Mouse (Mus musculus) heart, embryonic 10.5 days (tissue): Measurements from ENCODE around the gene Cep164. TPM values are rescaled to one million over a fixed set of nuclear protein-coding genes. Genes with fewer than 3 reads are reported as not detected.
"Not testable (repeated sequence)": the region's sequence is repeated elsewhere in the genome, so short reads cannot be mapped to it uniquely, and the experiment has no call there.

Source experiments
- DNase-seq: peaks from one replicate; pipeline ENCODE4 v3.0.0-alpha.2; 2017; ENCODE audit warnings: low spot score
- H3K27ac ChIP-seq: fragments of 300-500 bp; sonication (generic); 2 replicates; pipeline ENCODE4 v1.5.1; 2016; ENCODE audit warnings: mild to moderate bottlenecking
- H3K27me3 ChIP-seq: fragments of 300-500 bp; sonication (generic); 2 replicates; pipeline ENCODE4 v1.6.1; 2016; ENCODE audit warnings: mild to moderate bottlenecking; ENCODE audit not compliant: poor library complexity, insufficient read depth, severe bottlenecking
- H3K36me3 ChIP-seq: fragments of 300-500 bp; sonication (generic); 2 replicates; pipeline ENCODE4 v1.6.1; 2016; ENCODE audit warnings: mild to moderate bottlenecking, moderate library complexity
- H3K4me1 ChIP-seq: fragments of 300-500 bp; sonication (generic); 2 replicates; pipeline ENCODE4 v1.6.1; 2016; ENCODE audit warnings: mild to moderate bottlenecking
- H3K4me3 ChIP-seq: fragments of 300-500 bp; sonication (generic); 2 replicates; pipeline ENCODE4 v1.5.1; 2016; ENCODE audit warnings: mild to moderate bottlenecking, moderate library complexity
- H3K9me3 ChIP-seq: fragments of 300-500 bp; sonication (generic); 2 replicates; pipeline ENCODE4 v1.6.1; 2016; ENCODE audit warnings: mild to moderate bottlenecking, moderate library complexity
- WGBS: fragments of 180-500 bp; shearing (Covaris S2); methylation state at CpG from one replicate; pipeline ENCODE4 v1.1.7; 2016; 5-methylcytosine and 5-hydroxymethylcytosine counted together
- polyA plus RNA-seq: library from polyadenylated mRNA; unstranded; fragments of >200 nt; fragmentation: Nextera tagmentation; extraction: Ambion mirVana; gene quantifications from 2 replicates; pipeline ENCODE4 v1.2.1, GENCODE M21; 2016

The Cep164 gene
- polyA plus RNA-seq, 1 experiment from 2014 or later = 16.9 TPM

DNA sequence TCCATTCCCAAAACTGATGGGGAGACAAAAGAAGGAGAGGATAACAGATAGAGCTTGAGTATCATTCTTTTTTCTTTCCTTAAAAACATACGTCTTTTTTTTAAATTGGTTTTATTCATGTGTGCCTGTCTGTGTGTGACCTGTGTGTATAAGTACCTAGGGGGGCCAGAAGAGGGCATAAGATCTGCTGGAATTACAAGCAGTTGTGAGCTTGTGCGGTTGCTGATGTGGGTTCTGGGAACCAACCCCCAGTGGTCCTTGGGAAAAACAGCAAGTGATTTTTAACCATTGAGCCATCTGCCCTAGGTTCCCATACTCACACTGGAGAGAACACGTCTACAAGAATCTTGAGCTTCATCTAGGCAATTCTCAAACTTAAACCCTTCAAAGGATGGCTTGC is 31.2 kb downstream of the Cep164 start:
- no peak for DNase-seq
- H3K27me3 ChIP-seq = no peaks in the 10 kb centered on the region
- no peaks in the 10 kb centered on the region for H3K9me3 ChIP-seq
- 78% methylated on average over 3 of the region's 3 CpGs for WGBS
- peaks cover 41% of the 10 kb centered on the region for H3K36me3 ChIP-seq
- no peak overlapping the region for H3K27ac ChIP-seq
- no peak overlapping the region for H3K4me3 ChIP-seq
- peaks cover 16% of the 10 kb centered on the region for H3K4me1 ChIP-seq

DNA sequence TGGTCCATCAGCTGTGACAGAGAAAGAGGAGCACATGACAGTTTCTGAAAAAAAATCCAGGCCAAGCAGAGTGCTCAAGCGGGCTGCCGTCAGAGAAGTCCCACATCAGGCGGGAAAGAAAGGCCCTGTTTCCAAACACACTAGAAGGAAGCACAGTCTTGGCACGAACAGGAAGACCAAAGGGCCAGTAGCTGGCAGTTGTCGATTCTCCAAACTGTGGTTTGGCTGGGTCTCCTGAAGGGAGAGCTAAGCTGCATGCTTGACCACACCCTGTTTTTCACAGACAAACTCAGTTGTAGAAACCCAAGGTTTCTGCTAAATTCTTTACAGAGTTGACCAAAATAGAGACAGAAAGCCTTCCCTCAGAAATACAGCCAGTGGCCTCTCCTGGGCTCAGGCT is 32.8 kb downstream of the Cep164 start:
- H3K4me1 ChIP-seq = peaks cover 19% of the 10 kb centered on the region
- H3K36me3 ChIP-seq = peaks cover 40% of the 10 kb centered on the region
- H3K9me3 ChIP-seq = no peaks in the 10 kb centered on the region
- H3K4me3 ChIP-seq = no peak overlapping the region
- no peak overlapping the region for H3K27ac ChIP-seq
- WGBS = 84% methylated on average over 5 of the region's 5 CpGs
- no peak for DNase-seq
- no peaks in the 10 kb centered on the region for H3K27me3 ChIP-seq

DNA sequence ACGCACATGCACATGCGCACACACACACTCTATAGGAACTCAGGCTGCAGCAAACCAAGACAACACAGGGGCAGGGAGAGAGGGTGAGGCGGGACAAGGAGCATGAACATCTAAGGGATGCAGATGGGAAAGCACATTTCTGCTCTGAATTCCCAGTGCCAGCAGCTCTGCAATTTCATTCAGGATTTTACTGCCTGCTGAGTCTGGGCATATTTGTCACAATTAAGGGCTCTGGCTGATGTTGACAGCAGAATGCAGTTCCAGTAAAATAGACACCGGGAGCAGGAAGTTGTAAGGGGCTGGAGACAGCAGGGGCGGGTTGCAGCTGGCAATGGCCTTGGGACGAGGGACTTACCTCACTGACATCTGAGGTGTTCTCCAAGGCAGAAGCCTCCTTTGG is 34.8 kb downstream of the Cep164 start:
- H3K36me3 ChIP-seq = peaks cover 47% of the 10 kb centered on the region
- no peaks in the 10 kb centered on the region for H3K9me3 ChIP-seq
- no peak for DNase-seq
- peaks cover 12% of the 10 kb centered on the region for H3K4me1 ChIP-seq
- H3K4me3 ChIP-seq = no peak overlapping the region
- WGBS = 87% methylated on average over 6 of the region's 6 CpGs
- H3K27me3 ChIP-seq = no peaks in the 10 kb centered on the region
- H3K27ac ChIP-seq = no peak overlapping the region

DNA sequence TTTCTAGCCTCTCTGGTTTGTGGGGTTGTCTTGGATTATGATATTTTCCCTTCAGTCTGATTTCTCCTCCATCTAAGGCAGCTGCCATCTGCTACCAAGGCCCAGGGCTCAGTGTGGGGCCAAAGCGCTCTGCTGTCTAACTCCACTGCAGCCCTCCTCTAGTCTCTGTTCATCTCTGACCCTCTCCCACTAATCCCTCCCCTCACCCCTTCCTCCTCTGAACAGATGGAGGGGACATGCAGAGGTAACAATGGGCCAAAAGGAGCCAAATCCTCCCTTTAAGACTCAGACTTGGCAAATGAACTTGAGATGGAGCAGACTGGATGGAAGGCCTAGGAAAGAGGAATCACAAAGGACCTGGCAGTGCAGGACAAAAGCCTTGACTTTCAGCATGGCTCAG is 36.3 kb downstream of the Cep164 start:
- DNase-seq = no peak
- Histone ChIP-seq H3K27me3 (no peaks in the 10 kb centered on the region), H3K9me3 (no peaks in the 10 kb centered on the region), H3K4me1 (peaks cover 10% of the 10 kb centered on the region), H3K27ac (no peak overlapping the region), H3K36me3 (peaks cover 47% of the 10 kb centered on the region), H3K4me3 (no peak overlapping the region)
- 96% methylated on average over 1 of the region's 1 CpGs for WGBS

- H3K4me1 ChIP-seq = peaks cover 10% of the 10 kb centered on the region
- H3K36me3 ChIP-seq = peaks cover 47% of the 10 kb centered on the region
- no peak overlapping the region for H3K4me3 ChIP-seq
- DNase-seq = no peak
- WGBS = 77% methylated on average over 8 of the region's 8 CpGs
- no peaks in the 10 kb centered on the region for H3K9me3 ChIP-seq
- no peaks in the 10 kb centered on the region for H3K27me3 ChIP-seq
- no peak overlapping the region for H3K27ac ChIP-seq
These were observed 36.9 kb downstream of the Cep164 start for GRCm38 (mm10) chr9:45791456-45792142.

GRCm38 (mm10) chr9:45788405-45788804 is 40.1 kb downstream of the Cep164 start:
- Histone ChIP-seq H3K27me3 (no peaks in the 10 kb centered on the region), H3K4me1 (peaks cover 10% of the 10 kb centered on the region), H3K36me3 (peaks cover 38% of the 10 kb centered on the region), H3K4me3 (no peak overlapping the region), H3K9me3 (no peaks in the 10 kb centered on the region), H3K27ac (no peak overlapping the region)
- no peak for DNase-seq
- whole genome bisulfite sequencing = 58% methylated on average over 5 of the region's 5 CpGs

- WGBS = 84% methylated on average over 6 of the region's 6 CpGs
- Histone ChIP-seq H3K27me3 (no peaks in the 10 kb centered on the region), H3K9me3 (no peaks in the 10 kb centered on the region), H3K4me3 (no peak overlapping the region), H3K4me1 (peaks cover 10% of the 10 kb centered on the region), H3K27ac (no peak overlapping the region), H3K36me3 (peaks cover 31% of the 10 kb centered on the region)
- no peak for DNase-seq
These were observed 40.9 kb downstream of the Cep164 start for GRCm38 (mm10) chr9:45787547-45787946.

GRCm38 (mm10) chr9:45787071-45787470 is 41.4 kb downstream of the Cep164 start:
- Histone ChIP-seq H3K36me3 (peaks cover 28% of the 10 kb centered on the region), H3K27me3 (no peaks in the 10 kb centered on the region), H3K4me3 (no peak overlapping the region), H3K9me3 (no peaks in the 10 kb centered on the region), H3K4me1 (peaks cover 10% of the 10 kb centered on the region), H3K27ac (no peak overlapping the region)
- WGBS = 80% methylated on average over 8 of the region's 8 CpGs
- no peak for DNase-seq

DNA sequence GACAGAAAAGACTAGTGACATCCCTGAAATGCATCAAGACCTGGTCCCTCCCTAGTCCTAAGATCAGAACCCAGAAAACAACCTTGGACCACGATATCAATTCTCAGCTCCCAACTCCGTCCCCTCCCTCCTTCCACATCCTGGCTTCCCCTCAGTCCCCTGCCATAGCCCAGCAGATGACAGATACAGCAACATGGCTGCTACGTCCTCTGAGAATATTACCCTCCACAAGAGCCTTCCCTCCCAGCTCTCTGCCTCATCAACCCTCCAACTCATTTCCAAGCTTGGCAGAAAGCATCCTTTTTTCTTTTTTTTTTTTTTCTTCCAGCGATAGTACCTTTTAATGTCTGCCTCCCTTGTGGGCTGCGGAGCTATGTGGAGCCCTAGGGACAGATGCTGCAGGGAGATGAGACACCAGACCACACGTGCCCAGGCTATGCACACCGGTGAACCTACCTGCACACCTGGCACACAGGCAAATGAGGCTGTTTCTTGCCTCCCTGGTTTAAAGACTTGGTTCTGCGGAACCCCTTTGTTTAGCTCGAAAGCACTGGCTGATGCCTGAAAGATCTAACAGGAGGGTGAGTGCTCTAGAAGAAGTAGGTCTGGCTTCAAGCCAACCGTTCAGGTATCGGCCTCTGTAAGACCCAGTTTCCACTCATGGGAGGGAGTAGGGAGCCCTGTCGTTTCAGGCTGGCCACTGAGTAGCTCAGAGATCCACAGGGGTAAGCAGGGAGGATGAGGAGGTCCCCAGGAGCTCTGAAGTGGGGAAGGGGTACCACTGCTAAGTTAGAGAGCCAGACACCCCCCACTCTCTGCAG is 45.0 kb downstream of the Cep164 start:
- Histone ChIP-seq H3K9me3 (no peaks in the 10 kb centered on the region), H3K4me1 (peaks cover 7% of the 10 kb centered on the region; the same call in 1 of the 2 replicates), H3K27me3 (no peaks in the 10 kb centered on the region), H3K4me3 (no peak overlapping the region), H3K36me3 (peaks cover 21% of the 10 kb centered on the region), H3K27ac (no peak overlapping the region)
- 81% methylated on average over 12 of the region's 12 CpGs for WGBS
- no peak for DNase-seq

- Histone ChIP-seq H3K27ac (no peak overlapping the region), H3K4me3 (no peak overlapping the region), H3K27me3 (no peaks in the 10 kb centered on the region), H3K36me3 (peaks cover 53% of the 10 kb centered on the region), H3K4me1 (no peaks in the 10 kb centered on the region), H3K9me3 (no peaks in the 10 kb centered on the region)
- WGBS = 67% methylated on average over 6 of the region's 6 CpGs
- DNase-seq = no peak
These were observed 49.3 kb downstream of the Cep164 start for GRCm38 (mm10) chr9:45779201-45779600.

DNA sequence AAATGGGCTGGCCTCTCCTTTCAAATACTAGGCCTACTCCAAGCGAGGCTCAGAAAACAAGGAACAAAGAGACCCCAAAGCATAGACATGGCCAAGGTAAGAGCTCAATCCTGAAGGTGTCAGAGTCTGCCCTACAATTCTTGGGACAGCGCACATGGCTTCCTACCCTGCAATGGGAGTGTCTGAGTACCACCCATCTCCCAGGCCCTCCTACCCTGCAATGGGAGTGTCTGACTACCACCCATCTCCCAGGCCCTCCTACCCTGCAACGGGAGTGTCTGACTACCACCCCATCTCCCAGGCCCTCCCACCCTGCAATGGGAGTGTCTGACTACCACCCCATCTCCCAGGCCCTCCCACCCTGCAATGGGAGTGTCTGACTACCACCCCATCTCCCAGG is 52.3 kb downstream of the Cep164 start:
- H3K27me3 ChIP-seq, H3K4me1 ChIP-seq, H3K4me3 ChIP-seq, H3K9me3 ChIP-seq, DNase-seq, H3K27ac ChIP-seq: not testable (repeated sequence)
- WGBS = 66% methylated on average over 3 of the region's 3 CpGs
- H3K36me3 ChIP-seq = peaks cover 72% of the 10 kb centered on the region

DNA sequence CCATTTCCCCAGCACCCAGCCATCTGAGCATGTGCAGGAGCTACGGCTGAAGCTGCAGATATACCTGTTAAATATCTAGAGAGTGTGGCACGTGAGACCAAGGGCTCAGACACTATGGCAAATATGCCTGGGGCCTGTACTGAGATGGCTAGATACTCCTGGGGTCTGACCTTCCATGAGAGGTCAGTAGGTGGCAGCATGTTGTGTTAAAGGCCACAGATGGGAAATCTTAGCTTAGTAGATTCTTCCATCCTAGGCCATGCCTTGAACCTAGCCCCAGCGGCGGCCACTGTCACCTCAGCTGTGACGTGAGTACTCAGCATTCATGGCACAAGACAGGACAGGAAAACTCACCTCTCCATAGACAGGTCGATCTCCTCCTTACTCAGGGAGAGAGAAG is 54.4 kb downstream of the Cep164 start:
- Histone ChIP-seq H3K27ac (no peak overlapping the region), H3K9me3 (no peaks in the 10 kb centered on the region), H3K4me3 (no peak overlapping the region), H3K36me3 (peaks cover 82% of the 10 kb centered on the region), H3K4me1 (no peaks in the 10 kb centered on the region), H3K27me3 (no peaks in the 10 kb centered on the region)
- WGBS = 84% methylated on average over 6 of the region's 6 CpGs
- DNase-seq = no peak

DNA sequence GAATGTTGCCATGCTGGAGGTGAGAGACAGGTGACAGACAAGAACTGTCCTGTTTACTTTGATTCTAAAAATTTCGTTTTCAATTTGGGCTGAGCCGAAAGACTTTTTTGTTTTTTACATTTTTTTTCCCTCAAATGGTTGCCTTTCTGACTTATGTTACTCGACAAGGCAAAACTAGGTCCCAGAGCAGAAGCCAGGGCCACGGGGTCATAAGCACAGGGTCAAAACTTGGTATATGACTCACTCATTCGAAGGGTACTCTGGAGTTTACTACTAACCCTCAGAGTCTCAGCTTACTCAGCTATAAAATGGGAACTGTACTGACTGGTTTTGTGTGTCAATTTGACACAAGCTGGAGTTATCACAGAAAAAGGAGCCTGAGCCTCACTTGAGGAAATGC is 58.9 kb downstream of the Cep164 start:
- DNase-seq = no peak
- no peaks in the 10 kb centered on the region for H3K9me3 ChIP-seq
- peaks cover 52% of the 10 kb centered on the region for H3K36me3 ChIP-seq
- WGBS = 85% methylated on average over 5 of the region's 5 CpGs
- no peak overlapping the region for H3K27ac ChIP-seq
- no peaks in the 10 kb centered on the region for H3K27me3 ChIP-seq
- H3K4me3 ChIP-seq = no peak overlapping the region
- no peaks in the 10 kb centered on the region for H3K4me1 ChIP-seq
